Mouse (Mus musculus) limb, embryonic 11.5 days (tissue): ENCODE measurements around the gene Rspo3. TPM values are rescaled to one million over a fixed set of nuclear protein-coding genes. Genes with fewer than 3 reads are reported as not detected.
A peak's percentile ranks its signal among the peaks of the same experiment; 100 is the strongest.

Source experiments
- ATAC-seq: fragments of 200-750 bp; cut with Nextera tagmentation; 2 replicates; pipeline ENCODE4 v1.8.0; 2017; ENCODE audit warnings: low read depth; ENCODE audit not compliant: insufficient number of reproducible peaks, low FRiP score, low TSS enrichment
- DNase-seq: peaks from one replicate; pipeline ENCODE4 v3.0.0-alpha.2; 2015; ENCODE audit warnings: low spot score
- H3K27ac ChIP-seq: fragments of 300-500 bp; sonication (generic); replicated peaks from 2 replicates; pipeline ENCODE4 v1.5.1; 2014; ENCODE audit warnings: low read depth, mild to moderate bottlenecking, low read length
- H3K27me3 ChIP-seq: fragments of 300-500 bp; sonication (generic); 2 replicates; pipeline ENCODE4 v1.6.1; 2014; ENCODE audit warnings: mild to moderate bottlenecking, low read length, mixed read lengths; ENCODE audit not compliant: control insufficient read depth, insufficient read depth
- H3K36me3 ChIP-seq: fragments of 300-500 bp; sonication (generic); 2 replicates; pipeline ENCODE4 v1.6.1; 2014; ENCODE audit warnings: mild to moderate bottlenecking, low read length, moderate library complexity, mixed read lengths; ENCODE audit not compliant: control insufficient read depth, insufficient read depth
- H3K4me1 ChIP-seq: fragments of 300-500 bp; sonication (generic); 2 replicates; pipeline ENCODE4 v1.6.1; 2014; ENCODE audit warnings: low read length, mixed read lengths; ENCODE audit not compliant: control insufficient read depth, insufficient read depth
- H3K4me2 ChIP-seq: fragments of 300-500 bp; sonication (generic); 2 replicates; pipeline ENCODE4 v1.6.1; 2014; ENCODE audit warnings: low read depth, mild to moderate bottlenecking, moderate library complexity; ENCODE audit not compliant: severe bottlenecking
- H3K4me3 ChIP-seq: fragments of 300-500 bp; sonication (generic); 2 replicates; pipeline ENCODE4 v1.5.1; 2014; ENCODE audit warnings: low read depth, low read length
- H3K9ac ChIP-seq: fragments of 300-500 bp; sonication (generic); 2 replicates; pipeline ENCODE4 v1.6.1; 2014; ENCODE audit warnings: mild to moderate bottlenecking, low read length
- H3K9me3 ChIP-seq: fragments of 300-500 bp; sonication (generic); 2 replicates; pipeline ENCODE4 v1.6.1; 2016; ENCODE audit warnings: low read length; ENCODE audit not compliant: control insufficient read depth
- WGBS: fragments of 180-500 bp; shearing (Covaris S2); extraction: QIAGEN DNeasy Blood & Tissue Kit; methylation state at CpG from one replicate; pipeline ENCODE4 v1.1.7; 2014; 5-methylcytosine and 5-hydroxymethylcytosine counted together
- polyA plus RNA-seq: library from polyadenylated mRNA; unstranded; fragments of >200 nt; fragmentation: Nextera tagmentation; extraction: Ambion mirVana; gene quantifications from 2 replicates; pipeline ENCODE4 v1.2.1, GENCODE M21; 2014

Gene Rspo3
- polyA plus RNA-seq, 1 experiment from 2014 or later, result 25.5 TPM

- H3K27ac ChIP-seq, result no peak overlapping the region
- ATAC-seq, result no peak
- peak; percentile 43 for DNase-seq
- no peaks in the 10 kb centered on the region for H3K9me3 ChIP-seq
- 0 out of 2 replicates have a peak, but pooled peaks cover 6% of the 10 kb centered on the region for H3K4me1 ChIP-seq
- WGBS, result 0% methylated on average over 7 of the region's 7 CpGs
- no peaks in the 10 kb centered on the region for H3K27me3 ChIP-seq
- H3K9ac ChIP-seq, result peak overlapping the region; percentile 85; the same call in 1 of the 2 replicates
- no peaks in the 10 kb centered on the region for H3K36me3 ChIP-seq
- H3K4me2 ChIP-seq, result peak overlapping the region; percentile 88
- H3K4me3 ChIP-seq, result peak overlapping the region; percentile 67
Observed at GRCm38 (mm10) chr10:29534830-29535227, 838 bp downstream of the Rspo3 start.

GRCm38 (mm10) chr10:29533846-29534829, 1.5 kb downstream of the Rspo3 start:
- H3K27ac ChIP-seq, result peak overlapping the region; percentile 21; the same call in 1 of the 2 replicates
- peak overlapping the region; percentile 67 for H3K4me3 ChIP-seq
- no peaks in the 10 kb centered on the region for H3K27me3 ChIP-seq
- peak; percentile 65 for DNase-seq
- H3K9ac ChIP-seq, result peak overlapping the region; percentile 67
- WGBS, result under 1% methylated on average over 24 of the region's 24 CpGs
- H3K36me3 ChIP-seq, result no peaks in the 10 kb centered on the region
- ATAC-seq, result no peak; the same call in 1 of the 2 replicates
- peak overlapping the region; percentile 88 for H3K4me2 ChIP-seq
- H3K4me1 ChIP-seq, result 0 out of 2 replicates have a peak, but pooled peaks cover 6% of the 10 kb centered on the region
- H3K9me3 ChIP-seq, result no peaks in the 10 kb centered on the region

DNA sequence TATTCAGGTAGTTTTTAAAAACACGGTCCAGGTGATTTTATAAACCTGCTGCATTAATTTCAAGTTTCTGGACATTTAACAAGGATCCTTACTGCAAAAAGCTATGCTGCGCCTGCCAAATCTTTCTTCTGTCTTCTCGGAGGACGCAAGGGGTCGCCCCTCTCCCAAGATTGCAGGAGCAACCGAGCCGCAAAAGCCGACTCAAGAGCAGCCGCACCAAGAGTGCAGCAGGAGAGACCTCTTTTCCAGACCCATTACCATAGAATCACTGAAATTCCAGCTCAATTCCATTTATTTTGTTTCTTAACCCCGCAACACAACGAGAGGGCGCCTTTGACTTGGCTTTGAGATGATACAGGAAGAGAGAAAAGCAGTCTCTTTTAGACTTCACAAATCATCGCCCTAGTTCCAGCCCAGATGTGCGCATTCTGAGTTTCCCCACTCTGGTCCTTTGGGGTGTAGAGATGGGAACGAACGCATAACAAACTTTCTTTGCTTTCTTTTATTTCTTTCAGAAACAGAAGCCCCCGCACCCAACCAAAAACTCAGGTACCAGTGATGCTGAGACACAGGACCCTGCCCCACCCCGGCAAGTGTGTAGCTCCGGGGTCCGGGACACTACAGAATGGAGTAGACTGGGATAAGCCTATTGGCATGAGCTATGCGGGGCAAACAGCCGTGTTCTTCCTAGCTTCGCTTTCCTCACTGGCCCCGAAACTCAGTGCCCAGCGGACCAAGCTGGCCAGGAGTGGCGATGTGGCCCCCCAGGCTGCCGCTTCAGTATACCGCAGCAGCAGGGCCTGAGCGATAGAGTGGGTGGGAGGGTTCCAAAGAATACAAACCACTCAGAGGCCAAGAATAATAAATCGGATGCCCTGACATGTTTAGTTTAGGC, 2.6 kb downstream of the Rspo3 start:
- Histone ChIP-seq H3K27me3 (no peaks in the 10 kb centered on the region), H3K9ac (peak overlapping the region; percentile 67), H3K4me2 (peak overlapping the region; percentile 88), H3K4me3 (peak overlapping the region; percentile 67), H3K4me1 (0 out of 2 replicates have a peak, but pooled peaks cover 6% of the 10 kb centered on the region), H3K9me3 (no peaks in the 10 kb centered on the region), H3K27ac (peak overlapping the region; percentile 42; the same call in 1 of the 2 replicates), H3K36me3 (no peaks in the 10 kb centered on the region)
- ATAC-seq (peak; percentile 65; the same call in 1 of the 2 replicates), DNase-seq (peak; percentile 94)
- WGBS, result 1% methylated on average over 30 of the region's 30 CpGs

GRCm38 (mm10) chr10:29513563-29513962, 22.1 kb downstream of the Rspo3 start:
- no peak overlapping the region for H3K27ac ChIP-seq
- H3K4me3 ChIP-seq, result no peak overlapping the region
- no peaks in the 10 kb centered on the region for H3K9me3 ChIP-seq
- 96% methylated on average over 1 of the region's 1 CpGs for WGBS
- no peaks in the 10 kb centered on the region for H3K27me3 ChIP-seq
- DNase-seq (no peak), ATAC-seq (no peak)
- H3K4me2 ChIP-seq, result no peak overlapping the region
- no peaks in the 10 kb centered on the region for H3K36me3 ChIP-seq
- H3K4me1 ChIP-seq, result no peaks in the 10 kb centered on the region
- no peak overlapping the region for H3K9ac ChIP-seq

DNA sequence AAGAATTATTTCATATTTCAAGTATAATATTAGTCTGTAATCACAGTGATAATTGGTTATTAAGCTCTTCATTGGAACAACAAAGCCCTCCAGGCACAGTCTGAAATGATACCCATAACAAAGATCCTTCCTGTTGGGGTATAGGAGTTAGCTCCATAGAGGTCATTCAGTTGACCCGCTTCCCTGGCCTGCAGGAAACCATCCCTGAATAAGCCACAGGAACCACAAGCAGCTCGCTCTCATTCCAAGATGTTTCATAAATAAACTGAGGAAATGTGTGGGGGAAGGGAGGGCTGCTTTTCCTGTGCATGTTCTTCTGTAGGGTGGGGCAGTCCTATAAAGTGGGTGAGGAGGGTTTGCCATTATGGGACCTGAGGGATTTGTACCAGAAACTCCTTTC, 27.5 kb downstream of the Rspo3 start:
- H3K36me3 ChIP-seq, result no peaks in the 10 kb centered on the region
- WGBS, result 84% methylated on average over 2 of the region's 2 CpGs
- no peaks in the 10 kb centered on the region for H3K27me3 ChIP-seq
- ATAC-seq (no peak), DNase-seq (no peak)
- no peaks in the 10 kb centered on the region for H3K9me3 ChIP-seq
- no peak overlapping the region for H3K4me3 ChIP-seq
- no peaks in the 10 kb centered on the region for H3K4me1 ChIP-seq
- no peak overlapping the region for H3K9ac ChIP-seq
- H3K27ac ChIP-seq, result no peak overlapping the region
- no peak overlapping the region for H3K4me2 ChIP-seq

DNA sequence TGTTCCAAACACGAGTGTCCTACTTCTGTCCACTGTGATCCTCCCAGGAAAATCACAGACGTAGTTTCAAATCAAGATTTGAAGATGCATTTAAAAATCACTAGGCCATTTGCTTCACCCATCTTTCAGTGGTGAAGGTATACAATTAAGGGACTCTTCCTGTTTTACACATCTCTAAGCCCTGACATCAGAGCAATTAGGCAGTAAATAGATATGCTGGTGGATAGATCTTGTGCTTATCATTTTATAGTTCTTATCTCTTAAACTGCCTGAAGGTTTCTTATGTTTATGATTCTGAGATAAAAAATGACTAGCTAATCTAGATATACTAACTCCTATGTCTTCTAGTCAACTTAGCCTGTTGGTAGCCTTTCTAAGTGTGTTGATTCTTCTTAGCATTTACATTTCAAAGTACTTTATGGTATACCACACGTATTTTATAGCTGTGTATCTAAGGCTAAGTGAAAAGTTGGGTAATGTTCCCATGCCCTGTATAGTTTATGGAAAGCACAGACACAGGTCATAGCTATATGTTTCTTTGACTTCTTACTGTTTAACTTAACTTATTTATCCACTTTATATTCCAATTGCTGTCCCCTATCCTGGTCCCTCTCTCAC, 38.4 kb downstream of the Rspo3 start:
- Histone ChIP-seq H3K27me3 (no peaks in the 10 kb centered on the region), H3K4me3 (no peak overlapping the region), H3K4me2 (no peak overlapping the region), H3K36me3 (no peaks in the 10 kb centered on the region), H3K27ac (no peak overlapping the region), H3K9me3 (no peaks in the 10 kb centered on the region), H3K4me1 (no peaks in the 10 kb centered on the region), H3K9ac (no peak overlapping the region)
- ATAC-seq, result no peak
- no peak for DNase-seq
- WGBS, result 75% methylated on average over 3 of the region's 3 CpGs

DNA sequence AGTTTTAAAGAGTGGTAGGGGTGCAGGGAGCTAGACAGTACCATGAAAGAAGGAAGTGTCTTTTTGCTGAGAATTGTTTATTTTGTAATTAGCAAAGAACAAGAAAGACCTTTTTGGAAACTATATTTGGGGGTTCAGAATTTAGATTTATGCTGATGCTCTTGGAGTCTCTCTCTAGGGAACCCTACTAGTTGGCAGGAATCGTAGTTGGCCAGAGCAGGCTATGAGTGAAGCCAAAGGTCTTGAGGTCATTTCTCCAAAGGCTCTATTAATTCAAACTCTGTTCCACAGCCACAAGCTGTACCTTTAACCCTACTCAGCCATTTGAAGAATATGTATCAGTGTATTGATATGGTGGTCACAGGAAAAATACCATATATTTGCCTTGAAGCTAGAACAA, 41.7 kb downstream of the Rspo3 start:
- no peaks in the 10 kb centered on the region for H3K9me3 ChIP-seq
- H3K4me3 ChIP-seq, result no peak overlapping the region
- no peak for ATAC-seq
- DNase-seq, result no peak
- H3K27ac ChIP-seq, result no peak overlapping the region
- no peaks in the 10 kb centered on the region for H3K27me3 ChIP-seq
- 86% methylated on average over 1 of the region's 1 CpGs for WGBS
- H3K9ac ChIP-seq, result no peak overlapping the region
- H3K4me2 ChIP-seq, result no peak overlapping the region
- no peaks in the 10 kb centered on the region for H3K4me1 ChIP-seq
- no peaks in the 10 kb centered on the region for H3K36me3 ChIP-seq

GRCm38 (mm10) chr10:29480945-29481344, 54.7 kb downstream of the Rspo3 start:
- Histone ChIP-seq H3K36me3 (no peaks in the 10 kb centered on the region), H3K9ac (no peak overlapping the region), H3K4me3 (no peak overlapping the region), H3K9me3 (no peaks in the 10 kb centered on the region), H3K27ac (no peak overlapping the region), H3K4me1 (no peaks in the 10 kb centered on the region), H3K27me3 (no peaks in the 10 kb centered on the region), H3K4me2 (no peak overlapping the region)
- no peak for ATAC-seq
- WGBS, result 67% methylated on average over 1 of the region's 1 CpGs
- DNase-seq, result no peak
